34 mouse cellular contexts compared by ENCODE assay signal in genomic region chr2:27154466-27155185, GRCm38 (mm10). TPM values are rescaled to one million over a fixed set of nuclear protein-coding genes. Genes with fewer than 3 reads are reported as not detected.
DNase-seq lines count a peak whose midpoint lies in the region; ATAC-seq and TF ChIP-seq lines count a peak whose summit lies in the region.
"Had no signal": no experiment of that assay in that cellular context is flagged by ENCODE, and none has a peak within 500 bp of the region (broad histone marks: within the 10 kb centered on the region; RNA-seq: fewer than 3 reads in every experiment).

No protein-coding gene starts in this region.

- H3K4me2 ChIP-seq in kidney, embryonic 14.5 days (replicated peaks; ENCODE audit: low read depth, low read length): no peak overlapping the region
- H3K4me2 ChIP-seq: forebrain, embryonic 15.5 days; heart, embryonic 12.5 days; hindbrain, embryonic 13.5 days; limb, embryonic 13.5 days; liver, embryonic 11.5 days; lung, embryonic 15.5 days; midbrain, embryonic 15.5 days; neural tube, embryonic 15.5 days had no signal

- TF ChIP-seq POLR2A in kidney, adult 2 months (IDR thresholded peaks at IDR 0.05; ENCODE audit: low read depth, low read length): no peak

- DNase-seq in cerebellum, postnatal 10 days: peak; percentile 73 to 80
- DNase-seq in cerebellum, adult 18-20 months: no peak
- peak; percentile 63 for DNase-seq in kidney, adult 2 months
- DNase-seq in kidney, adult 9 months: peak; percentile 61
- peak; percentile 24 to 57 for DNase-seq in kidney, postnatal 4 days
- DNase-seq in adrenal gland, adult 2 months: no peak
- DNase-seq in gastrocnemius, postnatal 10 days: no peak
- DNase-seq: adrenal gland, adult 8-10 months; cerebellum, adult 11 months; gastrocnemius, adult 2 months; heart, adult 2 months; heart, postnatal 4 days; right cerebral cortex, postnatal 14 days; spleen, adult 18-20 months; thymus, adult 18-20 months; thymus, postnatal 25 days had no signal

- no peak for TF ChIP-seq CTCF in kidney, adult 2 months (conservative IDR thresholded peaks at IDR 0.05; ENCODE audit: insufficient read depth, insufficient read length, low read depth, low read length)

- no peak overlapping the region for H3K4me3 ChIP-seq in kidney, adult 2 months (ENCODE audit: insufficient read depth, low read depth, low read length)
- H3K4me3 ChIP-seq in kidney, embryonic 14.5 days (ENCODE audit: low read length): no peak overlapping the region
- H3K4me3 ChIP-seq: forebrain, embryonic 15.5 days; gastrocnemius, adult 2 months; heart, adult 2 months; heart, embryonic 12.5 days; hindbrain, embryonic 13.5 days; limb, embryonic 13.5 days; lung, embryonic 15.5 days; midbrain, embryonic 10.5 days; midbrain, embryonic 15.5 days; neural tube, embryonic 15.5 days had no signal

- H3K9me3 ChIP-seq in kidney, embryonic 14.5 days (ENCODE audit: control insufficient read depth, low read length): no peaks in the 10 kb centered on the region
- H3K9me3 ChIP-seq: forebrain, embryonic 15.5 days; heart, embryonic 12.5 days; hindbrain, embryonic 13.5 days; limb, embryonic 13.5 days; lung, embryonic 15.5 days; midbrain, embryonic 10.5 days; midbrain, embryonic 15.5 days; neural tube, embryonic 15.5 days had no signal

- H3K27me3 ChIP-seq in kidney, adult 2 months (replicated peaks; ENCODE audit: control insufficient read depth, insufficient read depth, low read length): no peaks in the 10 kb centered on the region
- H3K27me3 ChIP-seq in kidney, embryonic 14.5 days (ENCODE audit: control insufficient read depth, insufficient read depth, low read length): no peaks in the 10 kb centered on the region
- H3K27me3 ChIP-seq: forebrain, embryonic 15.5 days; hindbrain, embryonic 13.5 days; limb, embryonic 13.5 days; lung, embryonic 15.5 days; midbrain, embryonic 15.5 days; neural tube, embryonic 15.5 days had no signal

- H3K9ac ChIP-seq in kidney, embryonic 14.5 days (ENCODE audit: low read depth, low read length): no peak overlapping the region
- H3K9ac ChIP-seq: forebrain, embryonic 15.5 days; heart, embryonic 12.5 days; hindbrain, embryonic 13.5 days; limb, embryonic 13.5 days; lung, embryonic 15.5 days; midbrain, embryonic 15.5 days; neural tube, embryonic 15.5 days had no signal

- no peak for ATAC-seq in kidney, embryonic 14.5 days (ENCODE audit: low FRiP score, low TSS enrichment)
- ATAC-seq: activated CD4-positive, CD25-positive, alpha-beta regulatory T cell, adult 4 months; forebrain, embryonic 15.5 days; intestine, embryonic 16.5 days; midbrain, embryonic 15.5 days had no signal

- 48% methylated on average over 10 of the region's 10 CpGs for WGBS in kidney, adult 2 months
- WGBS in kidney, embryonic 14.5 days: 76% methylated on average over 10 of the region's 10 CpGs

- no peaks in the 10 kb centered on the region for H3K4me1 ChIP-seq in kidney, adult 2 months (ENCODE audit: control insufficient read depth, insufficient read depth, low read length)
- H3K4me1 ChIP-seq in kidney, embryonic 14.5 days (ENCODE audit: control insufficient read depth, insufficient read depth, low read length): 0 out of 2 replicates have a peak, but pooled peaks cover 1% of the 10 kb centered on the region
- H3K4me1 ChIP-seq: neural tube, embryonic 15.5 days had no signal

- H3K27ac ChIP-seq in kidney, adult 2 months (ENCODE audit: insufficient read depth, low read depth, low read length): no peak overlapping the region
- H3K27ac ChIP-seq in kidney, embryonic 14.5 days (ENCODE audit: low read depth, low read length): no peak overlapping the region
- H3K27ac ChIP-seq: forebrain, embryonic 15.5 days; gastrocnemius, adult 2 months; heart, adult 2 months; hindbrain, embryonic 13.5 days; limb, embryonic 13.5 days; lung, embryonic 15.5 days; midbrain, embryonic 10.5 days; midbrain, embryonic 15.5 days; neural tube, embryonic 15.5 days; stomach, postnatal 0 days had no signal

- no peaks in the 10 kb centered on the region for H3K36me3 ChIP-seq in kidney, adult 2 months (ENCODE audit: control insufficient read depth, insufficient read depth, low read length)
- no peaks in the 10 kb centered on the region for H3K36me3 ChIP-seq in kidney, embryonic 14.5 days (ENCODE audit: control insufficient read depth, insufficient read depth, low read length)
- H3K36me3 ChIP-seq: forebrain, embryonic 15.5 days; heart, embryonic 12.5 days; hindbrain, embryonic 13.5 days; limb, embryonic 13.5 days; lung, embryonic 15.5 days; midbrain, embryonic 10.5 days; midbrain, embryonic 15.5 days; neural tube, embryonic 15.5 days had no signal

RNA-seq across cellular contexts. Expression of gene Dbh, which starts 10.4 kb away (rescaled TPM):
- 3.1 and 10.1 TPM in 2 replicates for polyA plus RNA-seq in kidney, adult 2 months (2012; rRNA removed)
- not detected in 2 replicates for polyA plus RNA-seq in kidney, embryonic 14.5 days (2014; fragmentation: Nextera tagmentation; extraction: Ambion mirVana)
- total RNA-seq in adrenal gland, adult 2 months (2021): 100 to 1,000 TPM; 348 to 637 TPM
- polyA plus RNA-seq in adrenal gland, adult 2 months (2012; rRNA removed): 306 and 321 TPM in 2 replicates
- total RNA-seq in gastrocnemius, postnatal 10 days (2021): under 1 TPM; 0.14 to 0.23 TPM
- total RNA-seq: CH12.LX; ES-E14; gastrocnemius, adult 2 months; megakaryocyte progenitor cell, adult 5-6 weeks had no signal
- polyA plus RNA-seq: activated CD4-positive, CD25-positive, alpha-beta regulatory T cell, adult 4 months; forebrain, embryonic 15.5 days had no signal

RNA-seq across cellular contexts. Expression of gene Fam163b, which starts 12.3 kb away (rescaled TPM):
- polyA plus RNA-seq in kidney, adult 2 months (2012; rRNA removed): 0.38 and 0.42 TPM in 2 replicates
- polyA plus RNA-seq in kidney, embryonic 14.5 days (2014; fragmentation: Nextera tagmentation; extraction: Ambion mirVana): not detected in 2 replicates
- total RNA-seq in adrenal gland, adult 2 months (2021): 1 to 10 TPM; 2.1 to 2.9 TPM
- 1.4 and 1.5 TPM in 2 replicates for polyA plus RNA-seq in adrenal gland, adult 2 months (2012; rRNA removed)
- under 1 TPM; 0.33 to 0.36 TPM for total RNA-seq in gastrocnemius, postnatal 10 days (2021)
- total RNA-seq: CH12.LX; ES-E14; gastrocnemius, adult 2 months; megakaryocyte progenitor cell, adult 5-6 weeks had no signal
- polyA plus RNA-seq: activated CD4-positive, CD25-positive, alpha-beta regulatory T cell, adult 4 months; C2C12; liver, embryonic 16.5 days had no signal

Comparison
In these comparisons a context has a peak if more than half of its experiments do, and no peak if none do; other contexts are left out.
1. DNase-seq: peak in cerebellum, postnatal 10 days (2 of 2), kidney, adult 2 months (single experiment), kidney, adult 9 months (single experiment) and kidney, postnatal 4 days (2 of 2); none in cerebellum, adult 18-20 months (0 of 2), adrenal gland, adult 2 months (single experiment) and gastrocnemius, postnatal 10 days (single experiment).
2. RNA of gene Dbh, which starts 10.4 kb away (polyA plus RNA-seq): 306 to 321 TPM in adrenal gland, adult 2 months; 3.1 to 10.1 TPM in kidney, adult 2 months and not detected in kidney, embryonic 14.5 days; every median in the first group is over 10 times any median in the second.